Mouse (Mus musculus) forebrain, embryonic 13.5 days (tissue): Measurements from ENCODE around the gene Ergic1. TPM values are rescaled to one million over a fixed set of nuclear protein-coding genes. Genes with fewer than 3 reads are reported as not detected.

ENCODE experiments used
- ATAC-seq: fragments of 200-750 bp; cut with Nextera tagmentation; 2 replicates; pipeline ENCODE4 v1.8.0; 2017
- H3K27ac ChIP-seq: fragments of 300-500 bp; sonication (generic); 2 replicates; pipeline ENCODE4 v1.5.1; 2015; ENCODE audit warnings: inconsistent platforms, mild to moderate bottlenecking, moderate library complexity
- H3K27me3 ChIP-seq: fragments of 300-500 bp; sonication (generic); 2 replicates; pipeline ENCODE4 v1.6.1; 2015; ENCODE audit warnings: mild to moderate bottlenecking, inconsistent platforms
- H3K36me3 ChIP-seq: fragments of 300-500 bp; sonication (generic); 2 replicates; pipeline ENCODE4 v1.6.1; 2015; ENCODE audit warnings: mild to moderate bottlenecking, inconsistent platforms; ENCODE audit not compliant: poor library complexity, severe bottlenecking
- H3K4me1 ChIP-seq: fragments of 300-500 bp; sonication (generic); 2 replicates; pipeline ENCODE4 v1.6.1; 2015; ENCODE audit warnings: inconsistent platforms
- H3K4me2 ChIP-seq: fragments of 300-500 bp; sonication (generic); 2 replicates; pipeline ENCODE4 v1.6.1; 2015; ENCODE audit warnings: inconsistent platforms, mild to moderate bottlenecking, moderate library complexity
- H3K4me3 ChIP-seq: fragments of 300-500 bp; sonication (generic); 2 replicates; pipeline ENCODE4 v1.5.1; 2015; ENCODE audit warnings: mild to moderate bottlenecking, inconsistent platforms
- H3K9ac ChIP-seq: fragments of 300-500 bp; sonication (generic); 2 replicates; pipeline ENCODE4 v1.6.1; 2015; ENCODE audit warnings: mild to moderate bottlenecking, inconsistent platforms
- H3K9me3 ChIP-seq: fragments of 300-500 bp; sonication (generic); replicated peaks from 2 replicates; pipeline ENCODE4 v1.6.1; 2016; ENCODE audit warnings: inconsistent platforms
- WGBS: fragments of 180-500 bp; shearing (Covaris S2); methylation state at CpG from one replicate; pipeline ENCODE4 v1.1.7; 2015; 5-methylcytosine and 5-hydroxymethylcytosine counted together
- polyA plus RNA-seq: library from polyadenylated mRNA; unstranded; fragments of >200 nt; fragmentation: Nextera tagmentation; extraction: Ambion mirVana; gene quantifications from 2 replicates; pipeline ENCODE4 v1.2.1, GENCODE M21; 2015

Ergic1 gene
- polyA plus RNA-seq, 1 experiment from 2014 or later = 95.9 TPM

DNA sequence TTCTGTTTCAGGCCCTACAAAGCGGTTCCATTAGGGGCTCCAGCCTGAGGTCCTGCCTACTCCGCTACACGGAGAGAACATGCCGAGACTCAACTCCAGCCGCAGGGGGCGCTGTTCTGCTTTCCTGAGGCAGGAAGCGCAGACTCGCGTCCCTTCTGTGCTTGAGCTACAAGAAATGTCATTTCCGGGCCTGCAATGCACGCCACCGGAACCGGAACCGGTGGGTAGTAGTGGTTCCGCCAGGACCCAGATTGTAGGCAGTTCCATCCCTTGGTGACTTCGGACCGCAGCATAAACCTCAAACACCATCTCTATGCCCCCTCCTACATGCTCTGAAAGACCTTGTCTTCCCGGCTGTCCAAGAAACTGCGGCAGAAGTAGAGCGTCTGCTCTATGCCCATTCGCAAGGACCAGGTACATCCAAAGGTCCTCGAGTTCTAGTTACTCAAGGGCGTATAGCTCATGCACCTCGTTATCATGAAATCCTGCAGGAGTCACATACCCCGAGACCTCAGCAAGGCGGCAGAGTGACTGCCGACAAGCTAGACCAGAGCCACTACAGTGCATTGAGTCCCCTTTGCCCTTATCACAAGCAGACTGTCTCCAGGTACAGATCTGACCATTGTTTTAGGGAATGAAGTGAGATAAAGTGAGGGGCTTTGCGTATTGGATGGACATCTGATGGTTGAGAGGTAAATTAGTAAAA is 101.8 kb downstream of the Ergic1 start, which contains the start of gene Atp6v0e:
TSS of gene Atp6v0e (plus strand) at position 254 of the 706 bp plus-strand sequence.
- Histone ChIP-seq H3K9me3 (no peaks in the 10 kb centered on the region), H3K36me3 (no peaks in the 10 kb centered on the region), H3K4me3 (peak within 1 kb of the TSS; percentile 66), H3K4me1 (peaks cover 24% of the 10 kb centered on the region), H3K27me3 (peaks cover 4% of the 10 kb centered on the region; the same call in 1 of the 2 replicates), H3K27ac (0 out of 2 replicates have a peak within 1 kb of the TSS, but pooled peaks have one; percentile 32), H3K9ac (peak within 1 kb of the TSS; percentile 71), H3K4me2 (peak within 1 kb of the TSS; percentile 88)
- WGBS = 3% methylated on average over 28 of the region's 28 CpGs
- peak; percentile 89 for ATAC-seq

DNA sequence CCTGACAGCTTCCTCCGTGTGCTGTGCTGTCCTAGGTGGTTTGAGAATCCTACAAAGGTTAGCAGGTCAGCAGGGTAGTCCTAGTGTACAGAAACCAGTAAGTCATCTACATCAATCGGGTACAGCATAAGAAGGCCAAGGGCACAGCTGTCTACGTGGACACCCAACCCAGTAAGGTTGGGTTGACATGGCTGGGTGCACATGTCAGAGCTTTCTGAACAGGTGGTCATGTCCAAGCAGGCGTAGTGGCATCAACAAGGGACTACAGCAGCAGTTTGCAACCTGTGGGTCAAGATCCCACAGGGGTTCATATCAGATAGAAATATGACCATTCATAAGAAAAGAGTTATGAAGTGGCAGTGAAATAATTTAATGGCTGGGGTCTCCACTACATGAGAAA is 104.3 kb downstream of the Ergic1 start:
- Histone ChIP-seq H3K4me2 (no peak overlapping the region), H3K9me3 (no peaks in the 10 kb centered on the region), H3K4me3 (no peak overlapping the region), H3K9ac (no peak overlapping the region), H3K27ac (no peak overlapping the region), H3K27me3 (peaks cover 4% of the 10 kb centered on the region; the same call in 1 of the 2 replicates), H3K36me3 (no peaks in the 10 kb centered on the region), H3K4me1 (peaks cover 12% of the 10 kb centered on the region)
- 85% methylated on average over 4 of the region's 4 CpGs for WGBS
- no peak for ATAC-seq

GRCm38 (mm10) chr17:26671268-26671667 is 110.0 kb downstream of the Ergic1 start:
- Histone ChIP-seq H3K27ac (no peak overlapping the region), H3K9me3 (no peaks in the 10 kb centered on the region), H3K4me1 (peaks cover 5% of the 10 kb centered on the region), H3K27me3 (peaks cover 7% of the 10 kb centered on the region; the same call in 1 of the 2 replicates), H3K36me3 (no peaks in the 10 kb centered on the region), H3K4me2 (no peak overlapping the region), H3K4me3 (no peak overlapping the region), H3K9ac (no peak overlapping the region)
- no peak for ATAC-seq
- WGBS = 57% methylated on average over 4 of the region's 4 CpGs

DNA sequence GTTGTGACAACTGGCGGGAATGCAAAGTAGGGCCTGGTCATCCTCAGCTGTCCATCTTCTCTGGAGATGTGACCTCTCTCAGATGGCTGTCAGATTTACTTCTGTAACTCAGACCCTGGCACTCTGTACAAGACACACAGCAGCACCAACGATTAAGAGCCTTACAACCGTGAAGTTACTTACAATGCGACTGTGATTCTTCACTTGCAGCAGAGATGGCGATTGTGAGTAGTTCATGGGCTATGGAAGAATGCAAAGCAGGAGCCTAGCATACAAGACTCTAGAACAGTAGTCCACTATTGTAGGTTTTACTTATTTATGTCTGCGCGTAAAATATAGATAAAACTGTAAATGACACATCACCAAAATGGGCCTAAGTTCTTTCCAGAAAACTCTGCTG is 114.6 kb downstream of the Ergic1 start:
- Histone ChIP-seq H3K27me3 (peaks cover 7% of the 10 kb centered on the region; the same call in 1 of the 2 replicates), H3K27ac (peak overlapping the region; percentile 73; the same call in 1 of the 2 replicates), H3K9ac (no peak overlapping the region; the same call in 1 of the 2 replicates), H3K4me3 (peak overlapping the region; percentile 74), H3K4me1 (peaks cover 30% of the 10 kb centered on the region), H3K9me3 (no peaks in the 10 kb centered on the region), H3K36me3 (peaks cover 6% of the 10 kb centered on the region; the same call in 1 of the 2 replicates), H3K4me2 (peak overlapping the region; percentile 71)
- peak; percentile 25 for ATAC-seq
- 25% methylated on average over 7 of the region's 7 CpGs for WGBS

- Histone ChIP-seq H3K4me2 (peak overlapping the region; percentile 71), H3K36me3 (peaks cover 9% of the 10 kb centered on the region; the same call in 1 of the 2 replicates), H3K9ac (peak overlapping the region; percentile 83), H3K4me1 (peaks cover 30% of the 10 kb centered on the region), H3K4me3 (peak overlapping the region; percentile 74), H3K27ac (peak overlapping the region; percentile 73), H3K27me3 (peaks cover 7% of the 10 kb centered on the region; the same call in 1 of the 2 replicates), H3K9me3 (no peaks in the 10 kb centered on the region)
- ATAC-seq = peak; percentile 96
- under 1% methylated on average over 30 of the region's 30 CpGs for WGBS
These were observed 114.9 kb downstream of the Ergic1 start for GRCm38 (mm10) chr17:26676252-26676615.

GRCm38 (mm10) chr17:26676616-26677376 is 115.5 kb downstream of the Ergic1 start:
- Histone ChIP-seq H3K9me3 (no peaks in the 10 kb centered on the region), H3K36me3 (peaks cover 14% of the 10 kb centered on the region; the same call in 1 of the 2 replicates), H3K27ac (peak overlapping the region; percentile 73), H3K4me1 (peaks cover 30% of the 10 kb centered on the region), H3K4me2 (peak overlapping the region; percentile 71), H3K27me3 (peaks cover 7% of the 10 kb centered on the region; the same call in 1 of the 2 replicates), H3K4me3 (peak overlapping the region; percentile 74), H3K9ac (peak overlapping the region; percentile 83)
- 4% methylated on average over 26 of the region's 26 CpGs for WGBS
- ATAC-seq = peak; percentile 87

GRCm38 (mm10) chr17:26677711-26678637 is 116.7 kb downstream of the Ergic1 start:
- Histone ChIP-seq H3K36me3 (peaks cover 17% of the 10 kb centered on the region; the same call in 1 of the 2 replicates), H3K9ac (peak overlapping the region; percentile 14; the same call in 1 of the 2 replicates), H3K4me1 (peaks cover 30% of the 10 kb centered on the region), H3K27ac (no peak overlapping the region), H3K9me3 (no peaks in the 10 kb centered on the region), H3K27me3 (peaks cover 4% of the 10 kb centered on the region; the same call in 1 of the 2 replicates), H3K4me3 (peak overlapping the region; percentile 74), H3K4me2 (peak overlapping the region; percentile 71)
- WGBS = 84% methylated on average over 7 of the region's 7 CpGs
- no peak for ATAC-seq

GRCm38 (mm10) chr17:26681276-26681675 is 120.0 kb downstream of the Ergic1 start:
- Histone ChIP-seq H3K9me3 (no peaks in the 10 kb centered on the region), H3K27me3 (no peaks in the 10 kb centered on the region), H3K4me1 (peaks cover 26% of the 10 kb centered on the region), H3K4me2 (no peak overlapping the region), H3K4me3 (no peak overlapping the region), H3K27ac (no peak overlapping the region), H3K36me3 (peaks cover 36% of the 10 kb centered on the region), H3K9ac (no peak overlapping the region)
- ATAC-seq = no peak
- WGBS = 94% methylated on average over 6 of the region's 6 CpGs

GRCm38 (mm10) chr17:26686334-26687000 is 125.2 kb downstream of the Ergic1 start:
- peaks cover 36% of the 10 kb centered on the region for H3K4me1 ChIP-seq
- no peak overlapping the region for H3K4me3 ChIP-seq
- H3K9me3 ChIP-seq = no peaks in the 10 kb centered on the region
- H3K4me2 ChIP-seq = no peak overlapping the region
- H3K27me3 ChIP-seq = no peaks in the 10 kb centered on the region
- ATAC-seq = no peak
- peaks cover 25% of the 10 kb centered on the region for H3K36me3 ChIP-seq
- 88% methylated on average over 17 of the region's 17 CpGs for WGBS
- H3K9ac ChIP-seq = no peak overlapping the region
- H3K27ac ChIP-seq = no peak overlapping the region

GRCm38 (mm10) chr17:26688795-26689735 is 127.8 kb downstream of the Ergic1 start:
- Histone ChIP-seq H3K4me1 (peaks cover 47% of the 10 kb centered on the region), H3K9ac (peak overlapping the region; percentile 0; the same call in 1 of the 2 replicates), H3K4me2 (peak overlapping the region; percentile 12; the same call in 1 of the 2 replicates), H3K4me3 (no peak overlapping the region), H3K36me3 (peaks cover 9% of the 10 kb centered on the region), H3K9me3 (no peaks in the 10 kb centered on the region), H3K27ac (peak overlapping the region; percentile 87), H3K27me3 (no peaks in the 10 kb centered on the region)
- WGBS = 52% methylated on average over 8 of the region's 8 CpGs
- ATAC-seq = peak; percentile 72
